Comparison of ENCODE assay signal across 16 mouse cellular contexts in genomic region chr5:133937967-133938918, GRCm38 (mm10).
DNase-seq lines count a peak whose midpoint lies in the region; ATAC-seq and TF ChIP-seq lines count a peak whose summit lies in the region.
"Had no signal": no experiment of that assay in that cellular context is flagged by ENCODE, and none has a peak within 500 bp of the region (broad histone marks: within the 10 kb centered on the region; RNA-seq: fewer than 3 reads in every experiment).

No protein-coding gene starts in this region.

- no peaks in the 10 kb centered on the region for H3K36me3 ChIP-seq in neural tube, embryonic 12.5 days
- no peaks in the 10 kb centered on the region for H3K36me3 ChIP-seq in neural tube, embryonic 15.5 days
- no peaks in the 10 kb centered on the region for H3K36me3 ChIP-seq in forebrain, embryonic 15.5 days
- no peaks in the 10 kb centered on the region for H3K36me3 ChIP-seq in midbrain, embryonic 15.5 days (replicated peaks)
- H3K36me3 ChIP-seq: liver, embryonic 12.5 days had no signal

- H3K9me3 ChIP-seq in neural tube, embryonic 12.5 days: no peaks in the 10 kb centered on the region
- H3K9me3 ChIP-seq in neural tube, embryonic 15.5 days (replicated peaks): no peaks in the 10 kb centered on the region
- H3K9me3 ChIP-seq in forebrain, embryonic 15.5 days: no peaks in the 10 kb centered on the region
- H3K9me3 ChIP-seq in midbrain, embryonic 15.5 days: no peaks in the 10 kb centered on the region

- intact Hi-C loops in gastrocnemius, adult 2 months (cut with DNase I): no loop called here
- intact Hi-C loops in gastrocnemius, postnatal 36 days (cut with DNase I): no loop called here

- H3K4me1 ChIP-seq in neural tube, embryonic 12.5 days: peaks cover 12% of the 10 kb centered on the region
- no peaks in the 10 kb centered on the region for H3K4me1 ChIP-seq in neural tube, embryonic 15.5 days
- peaks cover 24% of the 10 kb centered on the region for H3K4me1 ChIP-seq in forebrain, embryonic 15.5 days
- no peaks in the 10 kb centered on the region for H3K4me1 ChIP-seq in midbrain, embryonic 15.5 days
- H3K4me1 ChIP-seq: liver, embryonic 12.5 days; megakaryocyte, embryonic 14.5 days had no signal

- TF ChIP-seq CTCF in gastrocnemius, adult 2 months (IDR thresholded peaks at IDR 0.05): no peak

- no peak overlapping the region for H3K9ac ChIP-seq in neural tube, embryonic 12.5 days
- H3K9ac ChIP-seq in neural tube, embryonic 15.5 days (replicated peaks): no peak overlapping the region
- H3K9ac ChIP-seq in forebrain, embryonic 15.5 days (replicated peaks): no peak overlapping the region
- H3K9ac ChIP-seq in midbrain, embryonic 15.5 days: no peak overlapping the region
- H3K9ac ChIP-seq: liver, embryonic 12.5 days had no signal

- peak; percentile 17 for DNase-seq in gastrocnemius, adult 2 months
- DNase-seq in gastrocnemius, postnatal 36 days: no peak
- no peak for DNase-seq in thymus, postnatal 0 days (ENCODE audit: low spot score)
- no peak for DNase-seq in right cerebral cortex, postnatal 4 days
- DNase-seq: adrenal gland, adult 2 months; gastrocnemius, postnatal 10 days; kidney, adult 11 months; kidney, postnatal 36 days had no signal

- 58% methylated on average over 9 of the region's 9 CpGs for WGBS in neural tube, embryonic 12.5 days
- 51% methylated on average over 9 of the region's 9 CpGs for WGBS in neural tube, embryonic 15.5 days
- WGBS in forebrain, embryonic 15.5 days: 19% methylated on average over 9 of the region's 9 CpGs
- 41% methylated on average over 9 of the region's 9 CpGs for WGBS in midbrain, embryonic 15.5 days

- H3K4me3 ChIP-seq in gastrocnemius, adult 2 months: no peak overlapping the region
- no peak overlapping the region for H3K4me3 ChIP-seq in neural tube, embryonic 12.5 days
- H3K4me3 ChIP-seq in neural tube, embryonic 15.5 days (replicated peaks): no peak overlapping the region
- no peak overlapping the region for H3K4me3 ChIP-seq in forebrain, embryonic 15.5 days
- H3K4me3 ChIP-seq in midbrain, embryonic 15.5 days: no peak overlapping the region
- H3K4me3 ChIP-seq: erythroblast, embryonic 14.5 days; liver, embryonic 12.5 days; megakaryocyte, embryonic 14.5 days had no signal

- no peaks in the 10 kb centered on the region for H3K27me3 ChIP-seq in neural tube, embryonic 12.5 days (replicated peaks)
- H3K27me3 ChIP-seq in neural tube, embryonic 15.5 days (replicated peaks): no peaks in the 10 kb centered on the region
- no peaks in the 10 kb centered on the region for H3K27me3 ChIP-seq in forebrain, embryonic 15.5 days
- H3K27me3 ChIP-seq in midbrain, embryonic 15.5 days (replicated peaks): no peaks in the 10 kb centered on the region
- H3K27me3 ChIP-seq: liver, embryonic 12.5 days; megakaryocyte, embryonic 14.5 days had no signal

- ATAC-seq in neural tube, embryonic 12.5 days (ENCODE audit: low FRiP score, low read depth): peak; percentile 33; the same call in 1 of the 2 replicates
- no peak for ATAC-seq in neural tube, embryonic 15.5 days (ENCODE audit: low FRiP score)
- ATAC-seq in forebrain, embryonic 15.5 days (replicated peaks): peak; percentile 80
- ATAC-seq in midbrain, embryonic 15.5 days (replicated peaks): no peak
- ATAC-seq: CD4-positive, CD25-positive, alpha-beta regulatory T cell, adult 4 months; liver, embryonic 12.5 days had no signal

- H3K27ac ChIP-seq in gastrocnemius, adult 2 months: no peak overlapping the region
- H3K27ac ChIP-seq in neural tube, embryonic 12.5 days: no peak overlapping the region
- H3K27ac ChIP-seq in neural tube, embryonic 15.5 days (replicated peaks): no peak overlapping the region
- peak overlapping the region; percentile 89 for H3K27ac ChIP-seq in forebrain, embryonic 15.5 days (replicated peaks)
- H3K27ac ChIP-seq in midbrain, embryonic 15.5 days: 0 out of 2 replicates have a peak overlapping the region, but pooled peaks have one; percentile 0
- H3K27ac ChIP-seq: liver, embryonic 12.5 days had no signal

- no peak overlapping the region for H3K4me2 ChIP-seq in neural tube, embryonic 12.5 days (replicated peaks)
- H3K4me2 ChIP-seq in neural tube, embryonic 15.5 days: no peak overlapping the region
- no peak overlapping the region for H3K4me2 ChIP-seq in forebrain, embryonic 15.5 days (replicated peaks)
- no peak overlapping the region for H3K4me2 ChIP-seq in midbrain, embryonic 15.5 days
- H3K4me2 ChIP-seq: liver, embryonic 12.5 days had no signal

Comparison
In these comparisons a context has a peak if more than half of its experiments do, and no peak if none do; other contexts are left out.
1. ATAC-seq: peak in neural tube, embryonic 12.5 days (single experiment) and forebrain, embryonic 15.5 days (single experiment); none in neural tube, embryonic 15.5 days (single experiment) and midbrain, embryonic 15.5 days (single experiment).
2. H3K27ac ChIP-seq: peak in forebrain, embryonic 15.5 days (single experiment) and midbrain, embryonic 15.5 days (single experiment); none in gastrocnemius, adult 2 months (single experiment), neural tube, embryonic 12.5 days (single experiment) and neural tube, embryonic 15.5 days (single experiment).